Mouse (Mus musculus) G1E (cell line): Measurements from ENCODE around the gene Ccdc173. TPM values are rescaled to one million over a fixed set of nuclear protein-coding genes. Genes with fewer than 3 reads are reported as not detected.

Experiments
- ATAC-seq: 2 replicates; pipeline ENCODE4 v1.8.0; 2016; ENCODE audit warnings: mild to moderate bottlenecking; ENCODE audit not compliant: insufficient number of reproducible peaks, poor library complexity, low FRiP score, severe bottlenecking; ENCODE audit errors: extremely low read depth
- DNase-seq: peaks from one replicate; pipeline ENCODE4 v3.0.0; 2012; ENCODE audit warnings: low spot score
- H3K27me3 ChIP-seq: 2 replicates; pipeline ENCODE4 v1.6.1; 2012; ENCODE audit warnings: mild to moderate bottlenecking, low read length, inconsistent platforms; ENCODE audit not compliant: insufficient read depth
- H3K36me3 ChIP-seq: replicated peaks from 2 replicates; pipeline ENCODE3; 2012; ENCODE audit warnings: mild to moderate bottlenecking, inconsistent platforms
- H3K4me1 ChIP-seq: 2 replicates; pipeline ENCODE4 v1.6.1; 2012; ENCODE audit warnings: low read depth, low read length, inconsistent platforms, mixed read lengths; ENCODE audit not compliant: insufficient read depth
- H3K4me3 ChIP-seq: 2 replicates; pipeline ENCODE4 v1.5.1; 2012; ENCODE audit warnings: low read depth, mild to moderate bottlenecking, inconsistent platforms, low read length, moderate library complexity, mixed read lengths
- H3K9me3 ChIP-seq: replicated peaks from 2 replicates; pipeline ENCODE4 v1.6.1; 2012; ENCODE audit warnings: inconsistent platforms
- CTCF ChIP-seq: IDR thresholded peaks from 2 replicates; pipeline ENCODE4 v1.5.1; 2012; ENCODE audit warnings: low read depth, low read length, inconsistent platforms, mixed read lengths
- GATA1 ChIP-seq: IDR thresholded peaks from 2 replicates; pipeline ENCODE4 v1.6.1; 2012; ENCODE audit warnings: borderline replicate concordance, low read length, inconsistent platforms, mixed read lengths
- GATA2 ChIP-seq: IDR thresholded peaks from 2 replicates; pipeline ENCODE4 v1.6.1; 2012; ENCODE audit warnings: low read depth, low read length, inconsistent platforms, borderline replicate concordance
- POLR2AphosphoS5 ChIP-seq: IDR thresholded peaks from 2 replicates; pipeline ENCODE4 v1.6.1; 2012; ENCODE audit warnings: low read depth, low read length, inconsistent platforms; ENCODE audit not compliant: insufficient replicate concordance
- TAL1 ChIP-seq: conservative IDR thresholded peaks from 2 replicates; pipeline ENCODE4 v1.6.1; 2012; ENCODE audit warnings: low read depth, low read length, inconsistent platforms, mixed read lengths
- polyA plus RNA-seq: library from polyadenylated mRNA; stranded (reverse); fragments of >175 nt; gene quantifications from 2 replicates; pipeline ENCODE4 v1.2.3, GENCODE M21; 2012
- total RNA-seq, 2 experiments: library from RNA; stranded (forward) in 1 of 2; stranded (reverse) in 1 of 2; fragments of 200-1000 nt in 1 of 2; fragments of >200 nt in 1 of 2; fragmentation: Nextera tagmentation in 1 of 2; gene quantifications; 2 replicates each; pipeline ENCODE4 v1.2.3; 2014 to 2017

Ccdc173 gene
- total and polyA plus RNA-seq, 3 experiments, result 0.35 to 7.7 (median 6.1) TPM

- Histone ChIP-seq H3K4me1 (peaks cover 29% of the 10 kb centered on the region), H3K27me3 (no peaks in the 10 kb centered on the region), H3K36me3 (peaks cover 1% of the 10 kb centered on the region), H3K9me3 (peaks cover 2% of the 10 kb centered on the region; the same call in 1 of the 2 replicates), H3K4me3 (peak overlapping the region; percentile 71)
- TF ChIP-seq POLR2AphosphoS5 (no peak), CTCF (peak; percentile 97), GATA1 (no peak)
- ATAC-seq, result peak; percentile 91
- peak; percentile 81 for DNase-seq
Measured at GRCm38 (mm10) chr2:69802911-69803312, 13.5 kb upstream of the Ccdc173 start.

DNA sequence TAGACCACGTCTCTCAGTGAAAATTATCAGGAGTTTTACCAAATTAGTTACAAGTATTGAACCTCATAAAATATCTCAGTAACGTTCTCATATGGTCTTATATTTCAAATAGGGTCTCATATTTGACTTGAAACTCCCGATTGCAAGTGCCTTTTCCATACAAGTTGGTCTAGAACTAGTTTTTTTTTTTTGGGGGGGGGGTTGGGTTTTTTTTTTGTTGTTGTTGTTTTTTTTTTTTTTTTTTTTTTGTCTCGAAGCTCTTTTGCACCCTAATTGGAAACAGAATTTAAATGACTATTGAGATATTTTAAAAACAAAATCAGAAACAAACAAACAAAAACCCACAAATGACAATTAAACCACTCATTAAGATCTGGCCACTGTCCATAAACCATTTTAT lies 1.3 kb upstream of the Ccdc173 start:
- H3K4me3 ChIP-seq, result peak overlapping the region; percentile 90
- ATAC-seq, result no peak

GRCm38 (mm10) chr2:69790285-69790684 lies 910 bp upstream of the Ccdc173 start:
- TF ChIP-seq TAL1 (no peak), CTCF (peak; percentile 98), GATA2 (no peak)
- H3K4me3 ChIP-seq, result peak overlapping the region; percentile 90
- ATAC-seq (peak; percentile 79), DNase-seq (peak; percentile 40)
- H3K4me1 ChIP-seq, result peaks cover 23% of the 10 kb centered on the region
- no peaks in the 10 kb centered on the region for H3K9me3 ChIP-seq
- H3K27me3 ChIP-seq, result no peaks in the 10 kb centered on the region
- peaks cover 33% of the 10 kb centered on the region for H3K36me3 ChIP-seq

More for the DNA sequence above, 1.3 kb upstream of the Ccdc173 start:
- H3K36me3 ChIP-seq, result peaks cover 35% of the 10 kb centered on the region
- no peak for DNase-seq
- H3K9me3 ChIP-seq, result no peaks in the 10 kb centered on the region
- peaks cover 23% of the 10 kb centered on the region for H3K4me1 ChIP-seq
- TF ChIP-seq TAL1 (no peak), POLR2AphosphoS5 (no peak), CTCF (no peak), GATA2 (no peak), GATA1 (no peak)
- H3K27me3 ChIP-seq, result no peaks in the 10 kb centered on the region

DNA sequence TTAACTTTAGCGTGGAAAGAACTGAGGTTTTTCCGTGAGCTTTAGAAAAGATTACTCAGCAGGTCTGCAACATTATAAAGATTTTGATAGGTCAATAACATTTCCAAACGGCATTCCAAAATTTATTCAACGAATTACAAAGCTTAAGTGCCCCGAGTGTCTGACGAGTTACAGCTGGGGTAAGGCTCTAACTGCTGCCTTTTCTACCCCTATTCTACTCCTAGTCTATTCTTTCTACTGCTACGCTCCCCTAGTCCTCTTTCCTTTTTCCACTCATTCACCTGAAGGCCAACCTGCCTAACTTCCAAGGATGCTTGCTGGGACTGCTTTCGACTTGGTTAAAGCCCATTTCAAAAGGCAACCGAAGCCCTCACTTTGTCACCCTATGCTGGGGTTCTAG lies 401 bp downstream of the Ccdc173 start:
- Histone ChIP-seq H3K4me1 (peaks cover 23% of the 10 kb centered on the region), H3K36me3 (peaks cover 23% of the 10 kb centered on the region), H3K9me3 (no peaks in the 10 kb centered on the region), H3K27me3 (no peaks in the 10 kb centered on the region), H3K4me3 (peak overlapping the region; percentile 90)
- TF ChIP-seq POLR2AphosphoS5 (no peak), GATA2 (no peak), GATA1 (no peak), TAL1 (no peak), CTCF (no peak)
- ATAC-seq (no peak), DNase-seq (no peak)

GRCm38 (mm10) chr2:69778836-69779177 lies 10.6 kb downstream of the Ccdc173 start:
- TF ChIP-seq GATA2, result no peak
- TF ChIP-seq TAL1, result no peak
- no peak for TF ChIP-seq POLR2AphosphoS5
- no peak for TF ChIP-seq GATA1
- TF ChIP-seq CTCF, result no peak
- ATAC-seq (no peak), DNase-seq (no peak)
- Histone ChIP-seq H3K36me3 (peaks cover 6% of the 10 kb centered on the region), H3K4me3 (no peak overlapping the region), H3K4me1 (no peaks in the 10 kb centered on the region), H3K9me3 (no peaks in the 10 kb centered on the region), H3K27me3 (no peaks in the 10 kb centered on the region)

DNA sequence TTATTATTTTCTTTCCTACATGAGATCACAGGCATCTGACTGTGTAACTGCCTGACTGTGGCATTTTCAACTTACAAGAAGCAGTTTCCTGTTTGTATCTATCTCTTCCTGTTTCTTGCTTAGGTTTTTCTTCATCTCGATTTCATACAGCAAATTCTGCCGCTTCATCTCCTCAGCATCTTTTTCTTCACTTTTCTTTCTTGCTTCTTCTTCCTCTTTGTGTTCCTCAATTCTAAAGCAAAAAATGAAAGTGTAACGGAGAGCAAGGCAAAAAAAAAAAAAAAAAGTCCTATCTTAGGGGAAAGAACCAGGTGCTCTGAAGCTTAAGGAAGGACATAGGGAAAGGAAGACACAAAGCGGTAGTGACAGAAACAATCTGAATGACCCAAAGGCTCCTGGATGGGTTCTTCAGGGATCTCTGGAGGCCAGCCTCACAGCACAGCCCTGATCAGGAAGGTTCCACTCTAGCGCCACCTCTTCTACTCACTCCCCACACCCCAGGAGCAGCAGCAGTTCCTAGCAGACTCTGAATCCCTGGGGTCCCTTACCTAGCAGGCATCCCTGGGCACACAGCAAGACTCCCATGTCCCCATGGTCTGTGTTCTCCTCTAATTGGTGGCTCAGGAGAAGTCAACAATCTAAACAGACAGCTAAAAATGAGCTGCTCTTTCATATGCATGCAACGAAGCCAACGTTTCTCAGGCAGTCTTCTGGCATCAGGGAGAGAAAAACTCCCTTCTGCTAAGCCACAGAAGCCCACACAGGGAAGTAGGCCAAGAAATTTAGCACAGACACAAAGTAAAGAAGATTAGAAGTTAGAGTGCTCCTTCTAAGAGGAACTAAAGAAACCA lies 11.2 kb downstream of the Ccdc173 start:
- H3K4me3 ChIP-seq, result no peak overlapping the region
- ATAC-seq (no peak), DNase-seq (no peak)

More for the DNA sequence above, 11.2 kb downstream of the Ccdc173 start:
- Histone ChIP-seq H3K9me3 (no peaks in the 10 kb centered on the region), H3K27me3 (no peaks in the 10 kb centered on the region), H3K36me3 (peaks cover 6% of the 10 kb centered on the region), H3K4me1 (no peaks in the 10 kb centered on the region)
- TF ChIP-seq CTCF, result no peak
- no peak for TF ChIP-seq GATA2
- TF ChIP-seq GATA1, result no peak
